Mouse (Mus musculus) bone marrow macrophage, adult 2 months (primary cell): Measurements from ENCODE around the gene Rpl36al.

Experiments used
- CTCF ChIP-seq: IDR thresholded peaks from 2 replicates; pipeline ENCODE4 v1.5.1; 2012; ENCODE audit warnings: low read depth, mild to moderate bottlenecking, low read length, moderate library complexity
- POLR2A ChIP-seq: IDR thresholded peaks from 2 replicates; pipeline ENCODE4 v1.6.1; 2012; ENCODE audit warnings: mild to moderate bottlenecking, low read depth, low read length, borderline replicate concordance

DNA sequence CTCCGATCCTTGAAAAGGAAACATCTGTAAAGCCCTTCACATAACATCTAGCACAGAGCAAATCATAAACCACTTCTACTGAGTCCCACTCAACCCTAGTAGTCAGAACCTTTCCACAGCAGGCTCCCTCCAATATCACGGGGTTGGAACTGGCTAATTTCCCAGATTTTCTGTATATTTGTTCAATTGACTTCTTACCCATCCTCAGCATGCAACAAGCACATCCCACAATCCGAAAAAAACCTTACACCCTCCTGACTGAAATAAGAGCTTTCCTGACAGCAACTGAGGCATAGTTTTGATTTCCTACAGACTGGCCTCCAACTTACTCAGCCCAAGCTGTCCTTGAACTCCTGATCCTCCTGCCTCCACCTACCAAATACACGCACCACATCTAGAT, 27.4 kb downstream of the Rpl36al start:
- TF ChIP-seq POLR2A (no peak), CTCF (no peak)
